Comparison of ENCODE assay signal across 7 mouse cellular contexts in the genomic region with DNA sequence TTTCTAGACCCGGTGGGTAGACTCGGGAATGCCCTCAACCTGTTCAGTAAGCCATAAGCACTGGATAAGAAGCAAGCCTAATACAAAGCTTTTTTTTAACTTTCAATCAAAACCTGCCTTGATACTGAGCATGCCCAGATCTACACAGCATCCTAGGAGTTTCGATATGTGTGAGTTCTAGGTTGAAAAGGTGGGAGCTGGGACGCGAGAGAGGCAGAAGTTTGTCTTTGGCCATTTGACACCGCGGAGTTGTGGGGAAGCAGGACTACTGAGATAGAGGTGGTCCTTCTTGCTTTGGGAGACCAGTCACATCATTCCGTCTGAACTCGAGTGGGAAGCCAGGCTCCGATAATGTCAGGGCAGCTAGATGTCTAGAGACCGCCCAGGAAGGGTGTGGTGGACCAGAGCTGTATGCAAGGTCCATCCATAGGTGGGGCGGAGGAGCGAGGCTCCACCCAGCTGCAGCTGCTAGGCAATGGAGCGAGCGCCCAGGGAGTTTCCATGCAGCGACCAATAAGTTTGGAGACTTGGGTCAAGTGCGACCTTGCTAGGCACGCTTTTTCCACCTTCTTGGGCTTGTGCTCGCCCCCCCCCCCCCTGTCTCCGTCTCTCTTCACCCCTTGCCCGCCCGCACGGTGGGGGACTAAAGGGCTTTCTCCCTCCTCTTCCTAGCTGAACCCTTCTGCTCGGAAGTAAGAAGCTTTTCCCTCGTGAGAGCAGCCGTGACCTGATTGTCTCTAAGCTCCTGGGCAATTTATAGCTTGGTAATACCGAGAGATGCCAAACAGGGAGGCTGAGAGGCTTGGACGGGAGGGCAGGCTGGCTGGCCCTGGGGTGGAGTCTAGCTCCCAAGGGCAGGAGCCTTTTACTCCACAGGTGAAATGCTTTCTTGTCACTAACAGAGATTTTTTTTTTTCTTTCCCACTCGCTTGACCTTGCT. TPM values are rescaled to one million over a fixed set of nuclear protein-coding genes. Genes with fewer than 3 reads are reported as not detected.
A peak's percentile ranks its signal among the peaks of the same experiment; 100 is the strongest.
DNase-seq lines count a peak whose midpoint lies in the region; ATAC-seq and TF ChIP-seq lines count a peak whose summit lies in the region.

No protein-coding gene starts in this region.

- H3K9me3 ChIP-seq in forebrain, embryonic 12.5 days: no peaks in the 10 kb centered on the region
- H3K9me3 ChIP-seq in hindbrain, embryonic 14.5 days (ENCODE audit: control insufficient read depth, low read length): no peaks in the 10 kb centered on the region

- peak overlapping the region; percentile 70 for H3K4me3 ChIP-seq in forebrain, embryonic 12.5 days (replicated peaks)
- peak overlapping the region; percentile 66 for H3K4me3 ChIP-seq in hindbrain, embryonic 14.5 days (replicated peaks; ENCODE audit: low read length)
- peak overlapping the region; percentile 23 for H3K4me3 ChIP-seq in myocyte

- H3K9ac ChIP-seq in forebrain, embryonic 12.5 days: peak overlapping the region; percentile 44
- peak overlapping the region; percentile 86 for H3K9ac ChIP-seq in hindbrain, embryonic 14.5 days

- no peaks in the 10 kb centered on the region for H3K36me3 ChIP-seq in forebrain, embryonic 12.5 days (replicated peaks)
- no peaks in the 10 kb centered on the region for H3K36me3 ChIP-seq in hindbrain, embryonic 14.5 days (replicated peaks; ENCODE audit: control insufficient read depth, insufficient read depth)
- no peaks in the 10 kb centered on the region for H3K36me3 ChIP-seq in myocyte (ENCODE audit: control insufficient read depth, insufficient read depth)

- WGBS in forebrain, embryonic 12.5 days: under 1% methylated on average over 28 of the region's 29 CpGs
- WGBS in hindbrain, embryonic 14.5 days: under 1% methylated on average over 29 of the region's 29 CpGs

- intact Hi-C loops in left cerebral cortex, postnatal 14 days (cut with DNase I): loop anchor here (5.0 kb wide), 1 partner anchor 481 kb away; no protein-coding TSS in a partner anchor

- peak overlapping the region; percentile 95 for H3K4me2 ChIP-seq in forebrain, embryonic 12.5 days
- H3K4me2 ChIP-seq in hindbrain, embryonic 14.5 days (replicated peaks): peak overlapping the region; percentile 95
- H3K4me2 ChIP-seq in myocyte (ENCODE audit: low read depth): peak overlapping the region; percentile 90

- H3ac ChIP-seq in myocyte (ENCODE audit: control insufficient read depth, insufficient read length): no peak overlapping the region

- ATAC-seq in forebrain, embryonic 12.5 days (ENCODE audit: low FRiP score): peak; percentile 73
- ATAC-seq in hindbrain, embryonic 14.5 days (ENCODE audit: low FRiP score): peak; percentile 73
- ATAC-seq in inflammation-experienced regulatory T-cells, adult 6 months: no peak

- no peak for TF ChIP-seq POLR2A in myocyte (IDR thresholded peaks at IDR 0.05; ENCODE audit: insufficient read length, low read depth)

- DNase-seq in R1 (ENCODE audit: low read depth, low spot score): peak; percentile 77
- DNase-seq in brain, adult 2 months (ENCODE audit: low read depth, low spot score): peak; percentile 92
- DNase-seq in hindbrain, embryonic 14.5 days (ENCODE audit: low spot score): no peak
- peak; percentile 60 to 62 for DNase-seq in left cerebral cortex, postnatal 14 days (ENCODE audit: low spot score in 2 of 2)

- 0 out of 2 replicates have a peak, but pooled peaks cover 3% of the 10 kb centered on the region for H3K27me3 ChIP-seq in forebrain, embryonic 12.5 days
- H3K27me3 ChIP-seq in hindbrain, embryonic 14.5 days (ENCODE audit: control insufficient read depth, insufficient read depth, low read length): no peaks in the 10 kb centered on the region
- no peaks in the 10 kb centered on the region for H3K27me3 ChIP-seq in myocyte (ENCODE audit: control insufficient read depth, insufficient read depth, insufficient read length)

- H3K79me2 ChIP-seq in myocyte (ENCODE audit: control insufficient read depth, insufficient read depth): no peaks in the 10 kb centered on the region

- H3K27ac ChIP-seq in forebrain, embryonic 12.5 days: no peak overlapping the region
- peak overlapping the region; percentile 91; the same call in 1 of the 2 replicates for H3K27ac ChIP-seq in hindbrain, embryonic 14.5 days

- H3K4me1 ChIP-seq in forebrain, embryonic 12.5 days: peaks cover 6% of the 10 kb centered on the region; the same call in 1 of the 2 replicates
- H3K4me1 ChIP-seq in hindbrain, embryonic 14.5 days (replicated peaks; ENCODE audit: control insufficient read depth, insufficient read depth, low read length): peaks cover 22% of the 10 kb centered on the region

TF ChIP-seq in myocyte, 11 proteins besides CTCF, POLR2A, EP300 and RAD21:
- peak in 1 of 3 experiments; percentile 27 for TF ChIP-seq MYOG (IDR thresholded peaks at IDR 0.05; ENCODE audit: control insufficient read depth in 1 of 3, insufficient read depth in 1 of 3, insufficient read length in 2 of 3, low read depth in 2 of 3)
- TF ChIP-seq MYOD1 (IDR thresholded peaks at IDR 0.05; ENCODE audit: control insufficient read depth in 1 of 3, insufficient read length in 2 of 3, low read depth in 2 of 3): peak in 1 of 3 experiments; percentile 49
- no peak for TF ChIP-seq E2F4 (IDR thresholded peaks at IDR 0.05; ENCODE audit: insufficient read depth)
TF ChIP-seq in myocyte: peak in this region for 2.

RNA-seq across cellular contexts. Expression of gene Syt1, which starts 0.7 kb away (rescaled TPM):
- polyA plus RNA-seq in forebrain, embryonic 12.5 days (2016; fragmentation: Nextera tagmentation; extraction: Ambion mirVana): 33.7 and 36.7 TPM in 2 replicates
- polyA plus RNA-seq in hindbrain, embryonic 14.5 days (2014; fragmentation: Nextera tagmentation; extraction: Ambion mirVana): 116 and 137 TPM in 2 replicates
- 1,000 to 10,000 TPM; 1,079 to 1,115 TPM for total RNA-seq in left cerebral cortex, postnatal 14 days (2021)
- 0.06 TPM for polyA plus RNA-seq in myocyte (2012; fragmentation: generic; extraction: Trizol)
- polyA plus RNA-seq in inflammation-experienced regulatory T-cells, adult 6 months (2017; shearing (Covaris generic)): not detected

Comparison
In these comparisons a context has a peak if more than half of its experiments do, and no peak if none do; other contexts are left out.
1. RNA of gene Syt1, which starts 0.7 kb away (polyA plus RNA-seq): 116 to 137 TPM in hindbrain, embryonic 14.5 days and 33.7 to 36.7 TPM in forebrain, embryonic 12.5 days; 0.06 TPM in myocyte (single experiment) and not detected in inflammation-experienced regulatory T-cells, adult 6 months; every median in the first group is over 10 times any median in the second.
2. Peak in every context shown above with its lines, with median percentiles within 50 percentile points of each other: H3K4me2 ChIP-seq and H3K4me3 ChIP-seq.